11 mouse cellular contexts compared by ENCODE assay signal in genomic region chr3:32059888-32060656, GRCm38 (mm10).
DNase-seq lines count a peak whose midpoint lies in the region; ATAC-seq and TF ChIP-seq lines count a peak whose summit lies in the region.
"Had no signal": no experiment of that assay in that cellular context is flagged by ENCODE, and none has a peak within 500 bp of the region (broad histone marks: within the 10 kb centered on the region; RNA-seq: fewer than 3 reads in every experiment).

No protein-coding gene starts in this region.

- TF ChIP-seq CTCF in brain, embryonic 14.5 days (IDR thresholded peaks at IDR 0.05; ENCODE audit: borderline replicate concordance, extremely low read depth, insufficient read depth, insufficient read length): no peak

- 42% methylated on average over 10 of the region's 10 CpGs for WGBS in midbrain, embryonic 11.5 days

- no peak overlapping the region for H3K27ac ChIP-seq in midbrain, embryonic 11.5 days (ENCODE audit: low read depth, low read length)
- H3K27ac ChIP-seq: stomach, postnatal 0 days had no signal

- intact Hi-C loops in heart, postnatal 36 days (cut with DNase I): no loop called here

- H3K9me3 ChIP-seq in midbrain, embryonic 11.5 days (ENCODE audit: control insufficient read depth, low read length): no peaks in the 10 kb centered on the region

- H3K4me1 ChIP-seq in midbrain, embryonic 11.5 days (ENCODE audit: control insufficient read depth, insufficient read depth, low read length): peaks cover 10% of the 10 kb centered on the region

- H3K9ac ChIP-seq in midbrain, embryonic 11.5 days (ENCODE audit: low read length): no peak overlapping the region

- no peak for TF ChIP-seq POLR2A in brain, embryonic 14.5 days (IDR thresholded peaks at IDR 0.05; ENCODE audit: borderline replicate concordance, extremely low read depth, insufficient read depth, insufficient read length, poor library complexity, severe bottlenecking)

- no peaks in the 10 kb centered on the region for H3K36me3 ChIP-seq in midbrain, embryonic 11.5 days (ENCODE audit: control insufficient read depth, insufficient read depth, low read length)

- ATAC-seq in midbrain, embryonic 11.5 days (ENCODE audit: low FRiP score): 0 out of 2 replicates have a peak, but pooled peaks have one; percentile 50

- H3K4me3 ChIP-seq in midbrain, embryonic 11.5 days (ENCODE audit: low read depth, low read length): no peak overlapping the region

- peak; percentile 32 to 67 for DNase-seq in layer of hippocampus, adult 18-20 months (ENCODE audit: low spot score in 2 of 2)
- no peak for DNase-seq in layer of hippocampus, postnatal 25 days (ENCODE audit: extremely low spot score in 1 of 2, low spot score in 1 of 2)
- peak; percentile 85 for DNase-seq in brain, embryonic 14.5 days (ENCODE audit: low read depth)
- DNase-seq in forelimb bud, embryonic 11.5 days (ENCODE audit: low read depth, low spot score): peak; percentile 80
- DNase-seq in midbrain, embryonic 11.5 days (ENCODE audit: low spot score, missing footprints): no peak
- no peak for DNase-seq in cerebellum, postnatal 25 days
- DNase-seq in urinary bladder, adult 2 months (ENCODE audit: low spot score): no peak
- no peak for DNase-seq in heart, postnatal 36 days
- DNase-seq: cerebellum, postnatal 14 days; heart, postnatal 10 days had no signal

- H3K27me3 ChIP-seq in midbrain, embryonic 11.5 days (ENCODE audit: control insufficient read depth, insufficient read depth, low read length): no peaks in the 10 kb centered on the region

- no peak overlapping the region for H3K4me2 ChIP-seq in midbrain, embryonic 11.5 days

Comparison
In these comparisons a context has a peak if more than half of its experiments do, and no peak if none do; other contexts are left out.
1. DNase-seq: peak in layer of hippocampus, adult 18-20 months (2 of 2), brain, embryonic 14.5 days (single experiment) and forelimb bud, embryonic 11.5 days (single experiment); none in layer of hippocampus, postnatal 25 days (0 of 2), midbrain, embryonic 11.5 days (single experiment), cerebellum, postnatal 25 days (0 of 2), urinary bladder, adult 2 months (single experiment) and heart, postnatal 36 days (0 of 2).